Mouse (Mus musculus): Measurements from ENCODE around the gene Slc29a1.

DNA sequence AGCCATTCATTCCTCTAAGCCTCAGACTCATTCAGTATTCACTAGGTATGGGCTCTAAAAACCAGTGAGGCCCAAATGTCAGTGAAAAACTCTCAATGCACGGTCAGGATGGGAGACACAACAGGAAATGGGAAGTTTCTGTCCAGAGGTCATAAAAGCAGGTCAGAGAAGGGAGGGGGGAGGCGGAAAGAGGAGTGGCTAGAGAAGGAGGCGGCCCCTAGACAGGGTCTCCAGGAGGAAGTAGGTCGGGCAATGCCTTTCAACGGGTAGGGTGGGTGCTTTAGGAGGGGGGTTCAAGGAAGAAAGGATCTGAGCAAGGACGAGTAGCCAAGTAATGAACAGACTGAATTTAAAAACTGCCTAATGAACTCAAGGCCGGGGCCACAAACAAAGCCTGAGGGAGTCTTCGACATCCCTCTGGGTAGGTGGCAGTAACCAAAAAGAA is 19.6 kb upstream of the Slc29a1 start:
- TF ChIP-seq ZNF384 (IDR thresholded peaks at IDR 0.05; ENCODE audit: low read depth, low read length): no peak
- TF ChIP-seq HCFC1 (IDR thresholded peaks at IDR 0.05; ENCODE audit: borderline replicate concordance, insufficient read depth, low read length): no peak
- TF ChIP-seq CHD2 (IDR thresholded peaks at IDR 0.05; ENCODE audit: low read depth, low read length): no peak

Measured in ES-E14 (cell line).